Mouse (Mus musculus) frontal cortex, postnatal 14 days (tissue): Measurements from ENCODE around the gene Pcbp4.
A peak's percentile ranks its signal among the peaks of the same experiment; 100 is the strongest.
"Not testable (repeated sequence)": the region's sequence is repeated elsewhere in the genome, so short reads cannot be mapped to it uniquely, and the experiment has no call there.

Source experiments
- DNase-seq, 2 experiments: peaks; one replicate each; pipeline ENCODE4 v3.0.0; 2022; ENCODE audit warnings: low spot score in 2 of 2

The Pcbp4 gene

DNA sequence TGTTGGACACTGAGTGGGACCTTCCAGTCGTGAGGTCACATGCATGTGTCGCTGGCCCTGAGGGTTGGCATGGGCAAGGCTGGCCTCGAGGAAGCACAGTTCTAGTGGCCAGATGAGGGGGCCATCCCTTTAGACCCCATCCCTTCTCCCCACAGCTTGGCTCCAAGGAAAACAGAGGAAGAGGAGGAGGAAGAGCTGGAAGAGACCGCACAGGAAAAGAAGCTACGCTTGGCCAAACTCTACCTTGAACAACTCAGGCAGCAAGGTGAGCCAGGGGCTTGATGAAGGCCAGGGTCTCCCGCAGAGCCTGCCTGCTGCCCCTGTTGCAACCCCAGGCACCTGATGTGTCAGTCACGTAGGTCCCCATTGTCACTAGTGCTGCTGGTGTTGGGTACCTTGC, 27.4 kb downstream of the Pcbp4 start:
- DNase-seq = peak in 1 of 2 experiments; percentile 1

DNA sequence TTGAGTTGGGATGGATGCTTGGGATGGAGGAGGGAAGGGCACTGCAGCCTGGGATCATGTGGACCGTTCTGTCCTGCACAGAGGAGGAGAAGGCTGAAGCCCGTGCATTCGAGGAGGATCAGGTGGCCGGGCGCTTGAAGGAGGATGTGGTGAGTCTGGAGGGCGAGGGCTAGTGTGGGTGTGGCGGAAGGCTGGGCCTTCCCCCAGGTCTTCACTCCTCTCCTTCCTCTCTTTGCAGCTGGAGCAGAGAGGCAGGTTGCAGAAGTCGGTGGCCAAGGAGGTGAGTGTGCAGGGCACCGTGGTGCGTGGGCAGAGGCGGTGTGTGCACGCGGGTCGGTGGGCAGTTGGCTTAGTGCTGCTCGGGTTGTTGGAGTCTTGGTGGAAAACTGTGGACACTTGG, 28.0 kb downstream of the Pcbp4 start:
- peak in 1 of 2 experiments; percentile 2 for DNase-seq

DNA sequence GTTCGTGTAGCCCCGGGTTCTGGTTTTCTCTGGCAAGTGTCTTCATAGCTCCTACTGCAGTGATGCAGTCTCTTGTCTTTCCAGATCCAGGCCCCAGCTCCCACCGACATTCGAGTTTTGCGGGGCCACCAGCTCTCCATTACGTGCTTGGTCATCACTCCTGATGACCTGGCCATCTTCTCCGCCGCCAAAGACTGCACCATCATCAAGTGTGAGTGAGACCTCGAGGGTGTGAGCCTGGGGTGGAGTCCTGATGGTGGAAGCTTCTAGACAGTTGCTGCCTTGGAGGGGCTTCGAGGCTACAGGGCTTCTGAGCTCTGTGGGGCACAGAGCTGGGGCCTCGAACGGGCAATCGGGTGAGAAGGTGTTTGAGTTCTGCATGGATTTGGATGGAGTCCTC, 28.6 kb downstream of the Pcbp4 start:
- DNase-seq = peak in 1 of 2 experiments; percentile 2

DNA sequence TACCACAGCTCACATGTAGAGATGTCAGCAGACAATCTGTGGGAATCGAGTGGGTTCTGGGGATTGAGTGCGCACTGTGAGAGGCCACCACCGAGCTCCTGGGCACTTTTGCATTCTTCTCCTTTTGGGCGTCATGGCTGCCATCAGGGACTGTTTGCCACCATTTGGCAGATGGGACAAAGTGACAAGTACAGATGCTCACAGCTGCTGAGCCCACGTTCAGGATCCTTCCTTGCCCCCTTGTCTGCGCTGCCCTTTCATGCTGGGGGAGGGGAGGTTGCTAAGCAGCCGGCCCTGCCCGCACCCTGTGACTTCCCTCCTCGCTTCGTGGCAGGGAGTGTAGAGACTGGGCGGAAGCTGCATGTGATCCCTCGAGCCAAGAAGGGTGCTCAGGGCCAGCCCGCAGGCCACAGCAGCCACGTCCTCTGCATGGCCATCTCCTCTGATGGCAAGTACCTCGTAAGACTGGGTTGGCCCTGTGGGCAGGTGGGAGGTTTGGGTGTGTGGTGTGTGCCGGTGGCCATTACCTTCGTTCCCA, 29.6 kb downstream of the Pcbp4 start:
- DNase-seq = peak in 1 of 2 experiments; percentile 1

DNA sequence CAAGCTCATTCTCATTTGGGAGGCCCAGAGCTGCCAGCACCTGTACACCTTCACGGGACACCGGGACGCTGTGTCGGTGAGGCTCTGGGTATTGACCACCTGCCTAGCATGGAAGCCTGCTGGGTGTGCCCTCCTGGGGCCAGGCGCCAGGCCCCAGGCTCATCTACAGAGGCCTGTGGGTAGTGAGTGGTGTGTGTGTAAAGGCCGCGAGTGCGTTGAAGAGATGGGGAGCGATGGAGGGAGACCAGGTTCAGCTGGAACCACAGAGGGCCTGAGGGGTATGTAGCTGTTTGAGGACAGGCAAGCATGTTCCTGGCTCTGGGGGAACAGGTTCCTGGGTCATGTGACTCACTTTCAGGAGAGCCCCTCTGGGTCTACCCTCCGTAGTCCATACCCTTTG, 30.0 kb downstream of the Pcbp4 start:
- DNase-seq = no peak

DNA sequence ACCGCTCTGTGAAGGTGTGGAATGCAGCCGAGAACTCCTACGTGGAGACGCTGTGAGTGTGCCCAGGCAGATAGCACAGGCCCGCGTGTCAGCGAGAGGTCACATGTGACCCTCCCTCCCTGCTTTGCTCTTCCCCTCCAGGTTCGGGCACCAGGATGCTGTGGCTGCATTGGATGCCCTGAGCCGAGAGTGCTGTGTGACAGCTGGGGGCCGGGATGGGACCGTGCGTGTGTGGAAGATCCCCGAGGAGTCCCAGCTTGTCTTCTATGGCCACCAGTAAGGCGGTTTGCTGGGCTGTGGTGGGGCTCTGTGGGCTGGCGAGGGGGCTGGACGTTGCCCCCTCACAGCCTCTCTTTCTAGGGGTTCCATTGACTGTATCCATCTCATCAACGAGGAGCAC, 30.5 kb downstream of the Pcbp4 start:
- peak in 1 of 2 experiments; percentile 2 for DNase-seq

DNA sequence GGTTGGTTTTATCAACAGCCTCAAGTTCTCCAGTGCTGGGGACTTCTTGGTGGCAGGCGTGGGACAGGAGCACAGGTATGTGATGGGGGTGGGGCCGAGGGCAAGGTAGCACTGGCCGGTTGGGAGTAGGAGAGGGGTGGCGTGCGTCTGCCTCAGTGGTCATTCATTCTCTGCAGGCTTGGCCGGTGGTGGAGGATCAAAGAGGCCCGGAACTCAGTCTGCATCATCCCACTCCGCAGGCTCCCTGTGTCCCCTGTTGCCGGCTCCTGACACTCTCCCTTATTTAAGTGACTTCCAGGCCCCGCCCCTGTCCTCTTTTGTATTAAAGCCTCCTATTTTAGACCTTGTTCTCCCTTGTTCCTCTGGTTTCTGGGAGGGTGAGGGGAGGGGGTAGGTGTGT, 32.0 kb downstream of the Pcbp4 start:
- peak in 1 of 2 experiments; percentile 2 for DNase-seq

DNA sequence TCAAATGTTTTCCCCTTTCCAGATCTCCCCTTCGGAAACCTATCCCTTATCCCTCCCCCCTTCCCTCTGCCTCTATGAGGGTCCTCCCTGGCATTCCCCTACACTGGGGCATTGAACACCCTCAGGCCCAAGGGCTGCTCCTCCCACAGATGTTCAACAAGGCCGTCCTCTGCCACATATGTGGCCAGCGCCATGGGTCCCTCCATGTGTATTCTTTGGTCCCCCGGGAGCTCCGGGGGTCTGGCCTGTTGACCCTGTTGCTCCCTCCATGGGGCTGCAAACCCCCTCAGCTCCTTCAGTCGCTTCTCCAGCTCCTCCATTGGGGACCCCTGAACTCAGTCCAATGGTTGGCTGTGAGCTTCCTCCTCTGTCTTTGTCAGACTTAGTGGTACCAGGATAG, 34.5 kb downstream of the Pcbp4 start:
- DNase-seq = not testable (repeated sequence)

DNA sequence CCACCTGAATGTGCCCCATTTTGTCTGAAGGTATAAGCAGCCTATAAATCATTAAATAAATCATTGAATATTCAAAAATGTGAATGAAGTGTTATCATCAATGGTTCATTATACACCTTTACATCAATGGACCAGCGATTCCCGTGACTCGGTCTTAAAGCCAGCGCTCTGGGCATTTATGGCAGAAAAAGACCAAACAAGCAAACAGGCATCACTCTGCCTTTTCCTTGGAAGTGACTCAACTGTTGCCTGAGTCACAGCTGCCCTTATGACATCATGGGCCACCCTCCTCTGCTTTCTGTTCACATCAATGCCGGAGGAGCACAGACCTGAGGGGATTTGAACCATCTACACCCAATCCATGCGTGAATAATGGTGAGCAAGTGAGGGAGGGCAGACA, 46.6 kb downstream of the Pcbp4 start, which contains the start of gene Iqcf1:
Iqcf1 (plus strand) TSS at position 301 of the 400 bp plus-strand sequence.
- DNase-seq = no peak

DNA sequence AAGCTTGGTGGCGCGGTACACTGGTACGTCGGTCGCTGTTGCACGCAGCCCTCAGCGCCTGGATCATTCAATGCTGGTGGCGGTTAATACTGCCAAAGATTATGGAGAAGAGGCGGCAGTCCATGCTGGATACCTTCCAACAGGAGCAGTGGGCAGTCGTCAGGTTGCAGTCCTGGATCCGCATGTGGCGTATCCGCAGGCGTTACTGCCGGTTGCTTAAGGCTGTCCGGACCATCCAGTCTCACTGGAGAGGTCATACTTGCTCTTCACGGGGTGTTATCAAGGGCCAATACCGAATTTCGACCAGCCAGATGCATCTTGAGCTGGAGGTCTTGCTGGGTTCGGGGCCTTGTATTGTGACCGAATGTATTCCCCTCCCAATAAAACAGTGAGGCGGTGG, 48.8 kb downstream of the Pcbp4 start:
- DNase-seq = no peak

DNA sequence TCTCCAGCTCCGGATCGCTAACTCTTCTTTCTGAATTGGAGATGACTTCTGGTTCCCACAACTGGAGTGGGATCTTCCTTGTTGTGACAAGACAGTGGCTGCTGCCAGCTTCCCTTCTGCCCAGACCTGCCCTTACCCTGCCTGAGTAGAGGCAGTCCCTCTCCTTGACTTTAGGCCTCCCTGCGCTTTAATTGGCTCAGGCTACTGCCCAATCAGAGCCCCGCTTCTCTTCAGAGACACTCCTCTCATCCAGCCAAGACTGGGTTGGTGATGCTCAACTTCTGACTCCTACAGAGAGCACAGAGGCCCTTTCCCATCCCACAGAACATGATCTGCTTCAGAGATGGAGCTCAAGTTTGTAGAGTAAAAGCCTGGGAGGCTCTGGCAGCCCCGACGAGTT, 51.2 kb downstream of the Pcbp4 start:
- no peak for DNase-seq

DNA sequence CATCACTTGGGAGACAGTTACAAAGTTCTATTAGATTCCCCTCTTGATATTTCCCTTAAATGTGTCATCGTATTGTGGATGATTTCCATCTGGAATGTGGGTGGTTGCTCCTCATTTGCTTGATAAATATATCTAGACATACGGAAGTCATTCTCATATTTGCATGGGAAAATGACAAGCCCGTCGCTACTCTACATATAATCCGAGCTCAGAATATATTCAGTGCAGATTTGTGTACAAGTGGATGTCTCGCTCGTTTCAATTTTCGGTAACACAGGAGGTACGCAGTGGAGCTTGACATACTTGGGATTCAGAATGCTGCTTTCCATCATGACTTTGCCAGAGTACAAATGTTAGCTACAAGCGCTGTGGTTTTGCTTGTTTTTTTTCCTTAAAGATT, 56.3 kb downstream of the Pcbp4 start:
- DNase-seq = no peak

DNA sequence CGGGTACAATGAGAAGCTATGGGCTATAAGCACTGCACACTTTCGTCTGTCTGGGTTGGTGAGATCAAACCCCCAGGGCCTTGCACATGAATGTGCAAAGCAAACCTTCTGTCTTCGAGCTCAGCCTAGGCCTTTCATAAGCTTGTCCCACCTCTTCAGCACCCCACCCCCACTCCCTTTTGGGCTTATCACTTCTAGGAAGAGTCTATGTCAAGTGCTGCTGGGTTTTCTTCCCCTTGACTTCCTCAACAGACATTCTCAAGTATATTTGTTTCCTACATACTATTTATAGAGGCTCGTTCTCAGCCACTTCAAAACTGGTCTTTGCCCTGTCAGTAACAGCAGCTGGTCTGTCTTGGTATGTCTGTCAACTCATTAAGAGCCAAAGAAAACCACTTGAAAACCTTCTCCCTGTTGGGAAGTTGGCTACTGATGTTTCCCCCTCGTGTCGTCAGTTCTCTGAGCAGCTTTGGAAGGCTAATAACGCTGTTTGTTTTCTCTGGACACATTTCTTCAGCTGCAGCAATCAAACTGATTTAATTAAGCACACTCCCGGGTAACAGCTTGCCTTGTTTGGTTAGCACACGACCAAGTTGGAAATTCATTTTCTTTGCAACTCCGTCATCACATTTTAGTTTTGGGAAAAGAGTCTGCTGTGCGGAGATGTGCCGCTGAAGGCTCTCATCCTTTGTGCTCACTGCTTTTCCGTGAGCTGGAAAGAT, 59.8 kb downstream of the Pcbp4 start:
- no peak for DNase-seq

DNA sequence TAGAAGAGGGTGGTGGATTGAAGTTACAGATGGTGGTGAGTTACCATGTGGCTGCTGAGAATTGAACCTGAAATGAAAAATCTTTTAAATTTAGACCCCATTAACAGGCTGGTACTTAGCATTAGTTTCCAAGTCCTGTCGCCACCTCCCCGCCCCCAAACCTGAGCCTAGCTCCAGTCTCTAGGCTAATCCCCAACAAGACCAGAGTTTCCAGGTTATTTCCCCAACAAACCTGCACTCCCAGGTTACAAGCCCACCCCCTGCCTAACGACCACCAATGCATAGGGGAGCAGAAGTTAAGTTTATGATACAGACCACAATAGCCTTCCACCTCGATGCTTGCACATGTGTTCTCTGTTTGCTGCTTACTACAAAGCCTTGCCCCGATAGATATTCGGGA, 60.5 kb downstream of the Pcbp4 start:
- no peak for DNase-seq
